Mouse (Mus musculus): Measurements from ENCODE around the gene Meig1.

DNA sequence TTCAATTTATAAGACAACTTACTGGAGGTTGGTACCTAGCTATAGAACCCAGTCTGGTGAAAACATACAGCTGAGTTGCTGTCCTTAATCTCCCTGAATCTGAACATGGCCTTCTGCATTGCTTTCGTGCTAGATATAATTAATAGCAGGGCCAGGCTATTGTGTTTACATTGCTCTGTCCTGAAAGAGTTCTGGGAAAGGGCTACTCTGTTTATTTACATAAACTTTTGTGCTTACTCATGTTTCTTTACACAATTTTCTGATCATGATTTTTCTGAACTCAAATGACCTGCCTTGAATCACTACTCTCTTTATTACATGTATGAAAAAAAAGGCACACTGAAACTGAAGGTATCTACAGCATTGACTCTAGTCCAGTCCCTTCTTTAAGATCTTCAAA lies 6.8 kb downstream of the Meig1 start:
- TF ChIP-seq CTCF (IDR thresholded peaks at IDR 0.05), result no peak
- TF ChIP-seq EP300 (IDR thresholded peaks at IDR 0.05), result no peak

Data from lung, postnatal 0 days (tissue).